Mouse (Mus musculus) midbrain, postnatal 0 days (tissue): ENCODE results near the gene Scube2. TPM values are rescaled to one million over a fixed set of nuclear protein-coding genes. Genes with fewer than 3 reads are reported as not detected.

ENCODE experiments used
- ATAC-seq: fragments of 200-750 bp; cut with Nextera tagmentation; 2 replicates; pipeline ENCODE4 v1.8.0; 2017; ENCODE audit warnings: moderate number of reproducible peaks, mild to moderate bottlenecking, moderate TSS enrichment, moderate library complexity; ENCODE audit not compliant: low FRiP score
- DNase-seq: peaks from one replicate; pipeline ENCODE4 v3.0.0-alpha.2; 2015; ENCODE audit warnings: low spot score
- H3K27ac ChIP-seq: fragments of 300-500 bp; sonication (generic); 2 replicates; pipeline ENCODE4 v1.5.1; 2014; ENCODE audit warnings: low read depth, mild to moderate bottlenecking, low read length, mixed read lengths
- H3K27me3 ChIP-seq: fragments of 300-500 bp; sonication (generic); 2 replicates; pipeline ENCODE4 v1.6.1; 2014; ENCODE audit warnings: low read length, control low read depth, mixed read lengths; ENCODE audit not compliant: insufficient read depth
- H3K36me3 ChIP-seq: fragments of 300-500 bp; sonication (generic); 2 replicates; pipeline ENCODE4 v1.6.1; 2014; ENCODE audit warnings: low read length, control low read depth, mixed read lengths; ENCODE audit not compliant: insufficient read depth
- H3K4me1 ChIP-seq: fragments of 300-500 bp; sonication (generic); 2 replicates; pipeline ENCODE4 v1.6.1; 2014; ENCODE audit warnings: mild to moderate bottlenecking, control low read depth, antibody characterized with exemption, low read length, mixed read lengths; ENCODE audit not compliant: insufficient read depth
- H3K4me2 ChIP-seq: fragments of 300-500 bp; sonication (generic); 2 replicates; pipeline ENCODE4 v1.6.1; 2014; ENCODE audit warnings: low read depth, mild to moderate bottlenecking, low read length, mixed read lengths; ENCODE audit not compliant: poor library complexity, severe bottlenecking
- H3K4me3 ChIP-seq: fragments of 300-500 bp; sonication (generic); 2 replicates; pipeline ENCODE4 v1.5.1; 2014; ENCODE audit warnings: low read depth, mild to moderate bottlenecking, low read length, moderate library complexity
- H3K9ac ChIP-seq: fragments of 300-500 bp; sonication (generic); replicated peaks from 2 replicates; pipeline ENCODE4 v1.6.1; 2014; ENCODE audit warnings: mild to moderate bottlenecking, low read length, moderate library complexity, mixed read lengths; ENCODE audit not compliant: poor library complexity, severe bottlenecking
- H3K9me3 ChIP-seq: fragments of 300-500 bp; sonication (generic); 2 replicates; pipeline ENCODE4 v1.6.1; 2016; ENCODE audit warnings: low read length, control low read depth
- CTCF ChIP-seq: IDR thresholded peaks from 2 replicates; pipeline ENCODE4 v1.5.1; 2016; ENCODE audit warnings: antibody characterized with exemption, mild to moderate bottlenecking
- WGBS: fragments of 180-500 bp; shearing (Covaris S2); extraction: QIAGEN DNeasy Blood & Tissue Kit; methylation state at CpG from one replicate; pipeline ENCODE4 v1.1.7; 2014; 5-methylcytosine and 5-hydroxymethylcytosine counted together
- polyA plus RNA-seq: library from polyadenylated mRNA; unstranded; fragments of >200 nt; fragmentation: Nextera tagmentation; extraction: Ambion mirVana; gene quantifications from 2 replicates; pipeline ENCODE4 v1.2.1, GENCODE M21; 2015
- total RNA-seq: library from RNA; depleted of rRNA; stranded (reverse); fragments of >200 nt; gene quantifications from 2 replicates; pipeline ENCODE4 v1.2.3, GENCODE M21; 2014

Scube2 gene
- total and polyA plus RNA-seq, 2 experiments from 2014 or later, result 2.2 to 3.0 TPM

DNA sequence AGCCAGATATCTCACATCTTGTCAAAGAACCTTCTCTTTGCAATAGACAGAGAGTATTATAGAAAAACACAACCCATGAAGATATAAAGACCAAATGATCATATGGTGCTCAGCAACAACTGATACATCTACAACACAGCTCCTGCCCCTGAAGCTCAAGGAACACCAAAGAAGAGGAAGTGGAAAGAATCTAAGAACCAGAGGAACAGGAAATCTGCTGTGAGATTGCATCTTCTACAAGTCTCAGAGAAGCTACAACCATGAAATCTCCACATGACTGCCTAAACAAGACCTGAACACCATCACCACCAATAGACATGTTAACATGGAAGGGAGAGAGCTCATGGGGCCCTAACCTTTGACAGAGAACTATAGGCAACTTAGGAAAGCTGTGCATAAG lies 93.2 kb downstream of the Scube2 start:
- DNase-seq (no peak), ATAC-seq (no peak)
- Histone ChIP-seq H3K4me2 (no peak overlapping the region), H3K4me1 (no peaks in the 10 kb centered on the region), H3K4me3 (no peak overlapping the region), H3K27me3 (no peaks in the 10 kb centered on the region), H3K9me3 (no peaks in the 10 kb centered on the region), H3K9ac (no peak overlapping the region), H3K36me3 (no peaks in the 10 kb centered on the region), H3K27ac (no peak overlapping the region)
- TF ChIP-seq CTCF, result no peak

DNA sequence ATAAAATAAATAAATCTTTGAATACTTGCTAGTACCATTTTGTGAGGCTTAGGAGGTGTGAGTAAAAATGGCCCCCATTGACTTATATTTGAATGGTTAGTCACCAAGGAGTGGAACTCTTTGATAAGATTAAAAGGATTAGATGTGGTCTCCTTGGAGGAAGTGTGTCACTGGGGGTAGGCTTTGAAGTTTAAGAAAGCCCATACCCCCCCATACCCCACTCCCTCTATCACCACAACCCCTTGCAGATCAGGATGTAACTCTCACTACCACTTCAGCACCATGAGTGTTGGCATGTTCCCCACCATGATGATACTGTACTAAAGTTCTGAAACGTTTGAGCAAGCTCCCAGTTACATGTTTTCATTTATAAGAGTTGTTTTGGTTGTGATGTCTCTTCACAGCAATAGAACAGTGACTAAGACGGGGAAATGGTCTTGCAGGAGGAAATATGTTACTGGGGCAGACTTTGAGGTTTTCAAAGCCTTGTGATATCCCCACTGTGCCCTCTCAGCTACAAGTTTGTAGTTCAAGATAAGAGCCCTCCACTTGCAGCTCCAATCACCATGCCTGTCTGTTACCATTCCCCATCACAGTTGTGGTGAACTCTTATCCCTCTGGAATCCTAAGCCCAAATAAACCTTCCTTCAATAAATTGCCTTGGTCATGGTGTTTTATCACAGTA lies 96.6 kb downstream of the Scube2 start:
- ATAC-seq, result no peak
- Histone ChIP-seq H3K9me3 (no peaks in the 10 kb centered on the region), H3K27ac (no peak overlapping the region)

DNA sequence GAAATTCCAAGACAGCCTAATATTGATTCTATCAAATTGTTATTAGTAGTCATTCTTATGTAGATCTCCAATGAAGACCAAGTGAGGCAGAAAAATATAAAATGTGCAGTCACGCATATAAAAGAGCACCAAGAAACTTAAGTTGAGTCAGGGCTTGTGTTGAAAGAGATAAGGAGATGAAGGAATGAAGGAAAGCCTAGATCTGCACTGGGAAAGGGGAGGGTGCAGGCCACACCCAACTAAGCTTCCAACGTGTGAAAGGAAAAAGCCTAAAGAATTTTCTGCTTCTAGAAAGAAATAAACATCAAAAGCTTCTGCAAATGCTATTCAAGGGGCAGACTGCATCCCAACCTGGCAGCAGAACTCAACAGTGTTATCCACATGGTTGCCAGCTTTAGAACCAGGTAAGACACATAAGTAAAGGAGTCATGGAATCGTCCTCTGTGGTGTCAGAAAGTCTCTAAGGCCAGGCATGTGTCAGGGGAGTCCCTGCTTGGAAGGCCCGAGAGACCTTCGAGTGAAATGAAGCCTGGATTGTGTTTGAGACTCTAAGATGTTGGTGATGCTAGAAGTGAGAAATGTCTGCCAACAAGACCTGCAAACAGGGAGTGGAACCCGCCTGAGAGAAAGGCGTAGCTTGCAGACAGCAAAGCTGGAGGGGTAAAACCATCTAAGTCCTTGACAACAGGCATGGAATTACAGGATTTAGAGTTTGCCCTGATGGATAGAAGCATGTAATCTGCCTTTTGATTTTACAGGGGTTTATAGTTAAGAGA lies 97.7 kb downstream of the Scube2 start:
- no peak for TF ChIP-seq CTCF
- no peaks in the 10 kb centered on the region for H3K27me3 ChIP-seq
- no peaks in the 10 kb centered on the region for H3K9me3 ChIP-seq
- 79% methylated on average over 7 of the region's 7 CpGs for WGBS
- no peak overlapping the region for H3K4me3 ChIP-seq
- ATAC-seq, result no peak
- H3K27ac ChIP-seq, result no peak overlapping the region
- H3K4me1 ChIP-seq, result no peaks in the 10 kb centered on the region
- H3K4me2 ChIP-seq, result no peak overlapping the region
- H3K9ac ChIP-seq, result no peak overlapping the region
- no peak for DNase-seq
- H3K36me3 ChIP-seq, result no peaks in the 10 kb centered on the region

More for the DNA sequence above, 96.6 kb downstream of the Scube2 start:
- Histone ChIP-seq H3K4me1 (no peaks in the 10 kb centered on the region), H3K4me2 (no peak overlapping the region), H3K4me3 (no peak overlapping the region), H3K36me3 (no peaks in the 10 kb centered on the region), H3K9ac (no peak overlapping the region), H3K27me3 (no peaks in the 10 kb centered on the region)
- TF ChIP-seq CTCF, result no peak
- WGBS, result 56% methylated on average over 2 of the region's 2 CpGs
- DNase-seq, result no peak

DNA sequence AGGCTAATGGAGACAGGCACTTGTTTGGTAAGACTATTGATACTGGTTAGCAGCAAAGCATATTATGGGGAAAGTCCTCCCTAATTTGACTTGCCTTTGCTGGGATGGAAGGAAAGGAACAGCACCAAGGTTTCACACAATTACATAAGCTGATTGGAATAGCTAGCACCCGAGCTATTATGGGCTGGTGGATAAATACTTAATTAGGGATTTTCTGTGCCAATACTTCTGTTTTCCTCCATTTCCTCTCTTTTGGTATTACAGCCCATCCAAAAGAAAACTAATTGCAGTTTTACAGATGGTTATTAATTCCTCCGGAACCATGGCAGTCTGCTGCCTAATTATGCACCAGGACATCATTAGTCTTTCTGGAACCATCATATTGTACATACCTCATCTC lies 101.5 kb downstream of the Scube2 start:
- DNase-seq, result no peak
- no peak overlapping the region for H3K27ac ChIP-seq
- no peak overlapping the region for H3K4me3 ChIP-seq
- H3K36me3 ChIP-seq, result no peaks in the 10 kb centered on the region
- H3K27me3 ChIP-seq, result no peaks in the 10 kb centered on the region
- no peak overlapping the region for H3K9ac ChIP-seq
- TF ChIP-seq CTCF, result no peak
- WGBS, result 83% methylated on average over 2 of the region's 2 CpGs
- H3K9me3 ChIP-seq, result no peaks in the 10 kb centered on the region
- no peaks in the 10 kb centered on the region for H3K4me1 ChIP-seq
- no peak overlapping the region for H3K4me2 ChIP-seq
- no peak for ATAC-seq

DNA sequence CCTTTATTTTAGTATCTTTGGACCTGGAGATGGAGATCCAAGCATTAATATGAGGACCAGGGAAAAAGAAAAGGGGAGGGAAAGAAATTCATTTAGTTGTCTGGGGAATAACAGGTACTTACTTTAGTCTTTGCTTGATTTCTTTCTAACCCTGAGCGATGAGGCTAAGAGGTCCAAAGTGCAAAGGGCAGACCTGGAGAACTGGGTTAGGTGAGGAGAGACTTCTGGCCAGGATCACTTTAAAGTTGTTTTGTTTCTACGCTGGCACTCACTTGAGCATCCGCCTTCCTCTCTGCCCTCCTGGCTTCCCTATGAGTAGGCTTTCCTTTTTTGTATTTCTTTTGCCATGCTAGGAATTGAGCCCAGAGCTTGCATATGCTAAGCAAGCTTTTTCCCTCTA lies 109.2 kb downstream of the Scube2 start:
- H3K9ac ChIP-seq, result no peak overlapping the region
- H3K4me3 ChIP-seq, result no peak overlapping the region
- no peak overlapping the region for H3K27ac ChIP-seq
- no peaks in the 10 kb centered on the region for H3K36me3 ChIP-seq
- peaks cover 3% of the 10 kb centered on the region; the same call in 1 of the 2 replicates for H3K4me1 ChIP-seq
- 94% methylated on average over 3 of the region's 3 CpGs for WGBS
- DNase-seq (no peak), ATAC-seq (no peak)
- H3K4me2 ChIP-seq, result no peak overlapping the region
- no peaks in the 10 kb centered on the region for H3K9me3 ChIP-seq
- no peak for TF ChIP-seq CTCF
- no peaks in the 10 kb centered on the region for H3K27me3 ChIP-seq

DNA sequence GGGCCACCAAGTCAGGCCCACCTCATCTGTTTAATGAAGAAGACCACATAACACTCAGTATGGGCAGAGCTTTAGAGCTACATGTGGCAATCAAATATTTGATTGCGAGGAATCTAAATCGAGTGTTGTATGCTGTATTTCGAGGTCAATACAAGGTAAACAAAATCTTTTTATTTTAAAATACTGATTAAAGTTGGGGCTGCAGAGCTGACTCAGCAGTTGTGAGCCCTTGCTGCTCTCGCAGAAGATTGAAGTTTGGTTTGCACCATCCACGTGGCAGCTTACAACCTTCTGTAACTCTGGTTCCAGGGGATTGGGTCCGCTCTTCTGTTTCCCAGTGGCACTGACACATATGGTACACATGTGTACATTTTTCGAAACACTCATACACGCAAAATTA lies 111.4 kb downstream of the Scube2 start:
- H3K9ac ChIP-seq, result no peak overlapping the region
- WGBS, result 94% methylated on average over 8 of the region's 8 CpGs
- DNase-seq (no peak), ATAC-seq (no peak)
- H3K36me3 ChIP-seq, result no peaks in the 10 kb centered on the region
- no peak overlapping the region for H3K4me3 ChIP-seq
- no peaks in the 10 kb centered on the region for H3K9me3 ChIP-seq
- no peak for TF ChIP-seq CTCF
- no peaks in the 10 kb centered on the region for H3K27me3 ChIP-seq
- H3K27ac ChIP-seq, result no peak overlapping the region
- peaks cover 3% of the 10 kb centered on the region; the same call in 1 of the 2 replicates for H3K4me1 ChIP-seq
- no peak overlapping the region for H3K4me2 ChIP-seq
